Mouse (Mus musculus) small intestine, adult 2 months (tissue): ENCODE measurements around the gene Cux2.

Experiments
- CTCF ChIP-seq: fragments of 200-500 bp; IDR thresholded peaks from 2 replicates; pipeline ENCODE4 v1.5.1; 2012; ENCODE audit warnings: low read depth, mild to moderate bottlenecking, control low read depth, inconsistent platforms, low read length, moderate library complexity, mixed read lengths; ENCODE audit not compliant: insufficient replicate concordance, insufficient read length; ENCODE audit errors: extremely low read depth
- POLR2A ChIP-seq: fragments of 200-500 bp; IDR thresholded peaks from 2 replicates; pipeline ENCODE4 v1.6.1; 2012; ENCODE audit warnings: low read depth, mild to moderate bottlenecking, control low read depth, inconsistent platforms, low read length, moderate library complexity

GRCm38 (mm10) chr5:121870832-121871231 lies 179.1 kb downstream of the Cux2 start:
- TF ChIP-seq POLR2A (no peak), CTCF (no peak)
